Mouse (Mus musculus): ENCODE results near the gene Rnf7. TPM values are rescaled to one million over a fixed set of nuclear protein-coding genes. Genes with fewer than 3 reads are reported as not detected.
A peak's percentile ranks its signal among the peaks of the same experiment; 100 is the strongest.
"Not testable (repeated sequence)": the region's sequence is repeated elsewhere in the genome, so short reads cannot be mapped to it uniquely, and the experiment has no call there.

Rnf7 gene
- 237 and 242 TPM in 2 replicates for polyA plus RNA-seq (2016; fragmentation: Nextera tagmentation; extraction: Ambion mirVana)

DNA sequence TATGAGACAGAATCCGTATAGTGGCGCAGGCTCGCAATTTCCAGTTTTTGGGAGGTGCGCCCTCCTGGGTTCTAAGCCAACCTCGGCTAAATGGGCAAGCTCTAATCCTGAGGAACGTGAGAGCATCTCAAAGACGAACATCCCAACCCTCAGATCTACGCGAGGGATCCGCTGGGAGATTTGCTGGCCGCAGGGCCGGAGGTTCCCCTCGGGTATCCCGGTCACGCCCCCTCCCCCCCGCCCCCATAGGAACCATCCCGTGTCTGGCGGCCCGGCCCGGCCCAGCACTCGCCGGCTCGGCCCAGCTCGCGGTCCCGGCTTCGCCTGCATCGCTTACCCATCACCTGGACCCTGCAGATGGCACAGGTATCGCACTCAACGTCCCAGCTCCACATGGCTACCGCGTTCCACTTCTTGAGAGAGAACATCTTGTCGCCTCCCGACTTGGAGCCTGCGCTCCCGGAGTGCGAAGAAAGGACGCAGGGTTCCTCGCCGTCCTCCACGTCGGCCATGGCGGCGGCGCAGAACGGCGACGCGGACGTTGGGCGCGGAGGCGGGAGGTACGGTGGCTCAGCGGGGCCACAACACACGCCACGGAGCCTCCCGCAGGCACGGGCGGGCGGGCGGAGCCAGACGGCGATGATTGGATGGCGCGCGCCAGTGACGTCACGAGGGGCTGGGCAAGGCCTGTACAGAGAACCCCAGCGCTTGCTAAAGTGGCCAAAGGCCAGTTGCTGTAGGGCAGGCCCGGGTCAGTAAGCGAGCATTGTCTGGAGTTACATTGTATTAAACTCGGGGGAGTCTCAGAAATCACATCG is at the start of gene Rnf7:
TSS of gene Rnf7 (minus strand) at position 605 of the 818 bp plus-strand sequence.
- Histone ChIP-seq H3K27me3 (0 out of 2 replicates have a peak, but pooled peaks cover 4% of the 10 kb centered on the region), H3K4me3 (peak within 1 kb of the TSS; percentile 89), H3K9me3 (no peaks in the 10 kb centered on the region), H3K9ac (replicated peaks) (peak within 1 kb of the TSS; percentile 90), H3K36me3 (peaks cover 11% of the 10 kb centered on the region), H3K4me1 (peaks cover 16% of the 10 kb centered on the region), H3K4me2 (replicated peaks) (peak within 1 kb of the TSS; percentile 77), H3K27ac (replicated peaks) (peak within 1 kb of the TSS; percentile 88)
- peak; percentile 99 for ATAC-seq (ENCODE audit: low FRiP score, low read depth)
- WGBS, result under 1% methylated on average over 74 of the region's 74 CpGs

DNA sequence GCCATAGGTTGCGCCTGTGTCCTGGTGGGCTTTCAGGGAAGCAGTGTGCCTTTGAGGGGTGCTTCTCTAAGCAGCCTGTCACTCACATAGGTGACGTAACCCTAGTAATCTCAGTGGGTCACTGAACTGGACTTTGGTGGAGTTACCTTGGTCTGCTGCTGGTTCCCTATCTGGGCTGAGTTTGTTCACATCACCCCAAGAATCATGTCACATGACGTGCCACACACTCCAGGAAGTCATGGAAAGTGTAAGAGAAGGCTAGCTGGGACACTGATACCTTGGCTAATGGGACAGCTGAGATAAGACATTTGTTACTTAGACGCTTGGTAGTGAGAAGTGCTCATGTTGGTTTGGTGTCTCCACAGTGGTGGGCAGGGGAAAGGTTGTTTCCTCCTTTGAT is 47.5 kb upstream of the Rnf7 start:
- H3K4me2 ChIP-seq (replicated peaks), result no peak overlapping the region
- ATAC-seq (ENCODE audit: low FRiP score, low read depth), result no peak
- peaks cover 8% of the 10 kb centered on the region for H3K4me1 ChIP-seq
- 88% methylated on average over 4 of the region's 4 CpGs for WGBS
- no peak overlapping the region for H3K9ac ChIP-seq (replicated peaks)
- no peak overlapping the region for H3K4me3 ChIP-seq
- no peak overlapping the region for H3K27ac ChIP-seq (replicated peaks)
- no peaks in the 10 kb centered on the region for H3K36me3 ChIP-seq
- H3K27me3 ChIP-seq, result no peaks in the 10 kb centered on the region
- no peaks in the 10 kb centered on the region for H3K9me3 ChIP-seq

DNA sequence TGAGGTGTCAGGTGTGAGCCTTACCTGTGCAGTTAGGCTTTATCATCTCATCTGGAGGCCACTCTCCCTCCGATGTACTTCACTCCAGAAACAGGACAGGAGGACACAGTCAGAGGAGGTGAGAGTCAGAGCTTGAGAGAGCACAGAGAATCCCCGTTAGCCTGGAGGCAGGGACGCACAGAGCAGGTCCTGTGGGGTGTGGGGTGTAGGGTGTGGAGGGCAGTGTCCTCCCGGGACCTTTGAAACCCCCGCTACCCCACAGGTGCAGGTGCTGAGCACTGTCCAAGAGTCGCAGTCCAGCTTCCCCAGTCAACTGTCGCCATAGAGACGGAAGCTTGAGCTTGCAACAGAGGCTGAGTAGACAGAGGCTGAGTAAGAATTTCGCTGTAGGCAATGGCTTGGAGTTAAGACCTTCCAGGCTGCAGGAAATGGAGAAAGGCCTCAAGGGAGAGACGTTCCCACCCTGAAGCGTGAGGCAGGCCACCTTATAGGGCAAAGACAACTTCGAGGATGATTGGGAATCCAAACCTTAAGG is 46.6 kb upstream of the Rnf7 start, which contains the start of gene Gm28729:
TSS of gene Gm28729 (minus strand) at position 293 of the 535 bp plus-strand sequence.
- Histone ChIP-seq H3K9ac (replicated peaks) (no peak within 1 kb of the TSS), H3K27me3 (no peaks in the 10 kb centered on the region), H3K27ac (replicated peaks) (no peak within 1 kb of the TSS), H3K4me2 (replicated peaks) (no peak within 1 kb of the TSS), H3K36me3 (no peaks in the 10 kb centered on the region), H3K4me3 (no peak within 1 kb of the TSS), H3K4me1 (peaks cover under 1% of the 10 kb centered on the region; the same call in 1 of the 2 replicates), H3K9me3 (no peaks in the 10 kb centered on the region)
- WGBS, result 60% methylated on average over 12 of the region's 12 CpGs
- no peak for ATAC-seq (ENCODE audit: low FRiP score, low read depth)

DNA sequence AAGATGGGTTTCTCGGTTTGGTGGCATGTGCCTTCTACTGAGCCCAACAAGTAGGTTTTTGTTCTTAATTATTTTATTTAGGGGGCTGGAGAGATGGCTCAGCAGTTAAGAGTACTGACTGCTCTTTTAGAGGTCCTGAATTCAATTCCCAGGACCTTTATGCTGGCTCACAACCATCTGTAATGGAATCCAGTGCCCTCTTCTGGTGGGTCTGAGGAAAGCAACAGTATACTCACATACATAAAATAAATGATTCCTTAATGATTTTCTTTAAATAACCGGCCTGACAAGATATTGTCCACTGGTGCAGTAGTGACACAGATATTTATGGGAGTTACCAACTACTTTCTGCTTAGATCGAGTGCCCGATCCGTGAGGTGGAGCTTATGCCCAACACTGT is 44.7 kb upstream of the Rnf7 start:
- Histone ChIP-seq H3K27ac (replicated peaks) (no peak overlapping the region), H3K4me2 (replicated peaks) (no peak overlapping the region), H3K4me1 (no peaks in the 10 kb centered on the region; the same call in 1 of the 2 replicates), H3K27me3 (no peaks in the 10 kb centered on the region), H3K9me3 (no peaks in the 10 kb centered on the region), H3K4me3 (no peak overlapping the region), H3K36me3 (no peaks in the 10 kb centered on the region), H3K9ac (replicated peaks) (no peak overlapping the region)
- WGBS, result 84% methylated on average over 5 of the region's 5 CpGs
- ATAC-seq (ENCODE audit: low FRiP score, low read depth), result no peak

DNA sequence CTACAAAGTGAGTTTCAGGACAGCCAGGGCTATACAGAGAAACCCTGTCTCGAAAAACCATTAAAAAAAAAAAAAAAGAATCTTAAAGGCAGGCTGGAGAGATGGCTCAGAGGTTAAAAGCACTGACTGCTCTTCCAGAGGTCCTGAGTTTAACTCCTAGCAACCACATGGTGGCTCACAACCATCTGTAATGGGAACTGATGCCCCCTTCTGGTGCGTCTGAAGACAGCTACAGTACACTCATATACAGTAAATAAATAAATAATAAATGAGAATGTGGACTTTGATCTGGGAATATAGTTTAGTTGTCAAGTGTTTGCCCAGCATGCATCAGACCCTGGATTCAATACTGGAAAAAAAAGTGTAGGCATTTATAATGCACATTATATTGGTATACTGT is 43.1 kb upstream of the Rnf7 start:
- not testable (repeated sequence) for H3K4me2 ChIP-seq (replicated peaks); H3K4me1 ChIP-seq; H3K36me3 ChIP-seq; H3K27ac ChIP-seq (replicated peaks); H3K9me3 ChIP-seq; H3K4me3 ChIP-seq; ATAC-seq (ENCODE audit: low FRiP score, low read depth); H3K9ac ChIP-seq (replicated peaks); H3K27me3 ChIP-seq
- WGBS, result 83% methylated on average over 2 of the region's 2 CpGs

DNA sequence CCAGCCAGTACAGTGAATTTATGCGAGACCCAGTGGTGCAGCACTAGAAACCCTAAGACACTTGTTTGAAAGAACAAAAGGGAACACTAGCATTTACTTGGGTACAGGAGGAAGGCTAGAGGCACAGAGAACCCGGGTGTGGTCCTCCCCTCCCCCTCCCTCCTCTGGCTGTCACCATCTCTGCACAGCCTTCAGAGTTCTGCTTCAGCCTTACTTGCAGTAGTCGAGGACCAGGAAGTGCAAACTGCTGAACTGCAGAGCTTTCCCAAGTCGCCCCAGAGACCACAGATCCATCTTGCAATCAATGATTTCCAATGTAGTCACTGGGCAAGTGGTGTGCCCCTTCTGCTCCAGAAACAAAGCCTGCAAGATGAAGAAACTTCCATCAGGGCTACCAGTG is 39.0 kb upstream of the Rnf7 start:
- no peaks in the 10 kb centered on the region for H3K9me3 ChIP-seq
- no peak overlapping the region for H3K4me2 ChIP-seq (replicated peaks)
- H3K4me3 ChIP-seq, result no peak overlapping the region
- no peak overlapping the region for H3K9ac ChIP-seq (replicated peaks)
- H3K36me3 ChIP-seq, result no peaks in the 10 kb centered on the region
- no peaks in the 10 kb centered on the region for H3K4me1 ChIP-seq
- no peaks in the 10 kb centered on the region for H3K27me3 ChIP-seq
- no peak for ATAC-seq (ENCODE audit: low FRiP score, low read depth)
- H3K27ac ChIP-seq (replicated peaks), result no peak overlapping the region
- 34% methylated on average over 4 of the region's 4 CpGs for WGBS

DNA sequence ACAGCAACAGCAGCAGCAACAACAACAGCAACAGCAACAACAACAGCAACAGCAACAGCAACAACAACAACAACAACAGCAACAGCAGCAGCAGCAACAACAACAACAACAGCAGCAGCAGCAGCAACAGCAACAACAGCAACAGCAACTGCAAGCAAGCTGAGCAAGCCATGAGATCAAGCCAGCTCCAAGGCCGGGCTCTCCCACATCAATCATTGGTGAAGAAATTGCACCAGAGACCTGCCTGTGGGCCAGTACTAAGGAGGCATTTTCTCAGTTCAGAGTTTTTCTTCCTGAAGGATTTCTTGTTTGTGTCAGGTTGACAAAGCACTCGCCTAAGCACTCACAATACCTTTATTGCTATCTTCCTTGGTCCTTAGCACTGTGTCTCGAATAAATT is 38.3 kb upstream of the Rnf7 start:
- Histone ChIP-seq H3K9me3 (no peaks in the 10 kb centered on the region), H3K4me1 (no peaks in the 10 kb centered on the region), H3K27ac (replicated peaks) (no peak overlapping the region), H3K36me3 (no peaks in the 10 kb centered on the region), H3K9ac (replicated peaks) (no peak overlapping the region), H3K4me2 (replicated peaks) (no peak overlapping the region), H3K27me3 (no peaks in the 10 kb centered on the region), H3K4me3 (no peak overlapping the region)
- 75% methylated on average over 3 of the region's 3 CpGs for WGBS
- no peak for ATAC-seq (ENCODE audit: low FRiP score, low read depth)

DNA sequence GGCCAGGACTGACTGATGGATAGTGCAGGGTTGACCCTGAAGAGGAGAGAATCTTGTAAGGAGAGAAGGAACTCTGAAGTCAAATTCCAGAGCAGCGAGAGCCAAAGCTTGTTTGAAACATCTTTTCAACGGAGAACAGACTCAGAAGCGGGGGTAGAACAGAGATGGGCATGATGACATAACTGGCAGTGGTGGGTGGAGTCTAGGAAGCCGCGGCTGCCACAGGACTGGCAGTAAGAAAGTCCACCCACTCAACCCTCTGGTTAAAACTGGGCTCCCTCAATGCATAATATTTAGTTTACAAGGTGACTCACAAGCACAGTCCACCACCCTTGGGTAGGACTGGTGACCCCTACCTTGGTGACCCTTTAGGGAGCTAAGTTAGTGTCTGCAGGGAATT is 37.3 kb upstream of the Rnf7 start:
- H3K27me3 ChIP-seq, result no peaks in the 10 kb centered on the region
- H3K4me1 ChIP-seq, result no peaks in the 10 kb centered on the region
- H3K9me3 ChIP-seq, result no peaks in the 10 kb centered on the region
- no peak for ATAC-seq (ENCODE audit: low FRiP score, low read depth)
- 81% methylated on average over 5 of the region's 5 CpGs for WGBS
- H3K4me3 ChIP-seq, result no peak overlapping the region
- no peak overlapping the region for H3K9ac ChIP-seq (replicated peaks)
- H3K4me2 ChIP-seq (replicated peaks), result no peak overlapping the region
- H3K27ac ChIP-seq (replicated peaks), result no peak overlapping the region
- H3K36me3 ChIP-seq, result no peaks in the 10 kb centered on the region

DNA sequence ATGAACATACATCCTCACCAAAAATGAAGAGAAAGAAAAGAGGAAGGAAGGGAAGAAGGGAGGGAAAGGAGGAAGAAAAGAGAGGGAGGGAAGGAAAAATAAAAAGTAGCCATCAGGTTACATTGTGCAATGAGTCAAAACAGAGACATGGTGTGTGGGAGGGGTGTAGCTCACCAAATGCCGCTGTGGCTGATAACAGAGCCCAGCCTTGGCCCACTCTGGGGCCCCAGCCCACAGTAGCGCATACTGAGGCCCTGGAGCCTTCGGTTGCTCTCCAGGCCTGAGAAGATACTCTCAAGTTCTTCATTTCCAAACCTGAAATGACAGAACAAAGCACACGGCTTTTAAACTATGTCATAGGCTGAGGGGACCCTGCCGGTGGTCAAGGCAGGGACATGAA is 35.8 kb upstream of the Rnf7 start:
- Histone ChIP-seq H3K4me1 (no peaks in the 10 kb centered on the region), H3K9ac (replicated peaks) (no peak overlapping the region), H3K27ac (replicated peaks) (no peak overlapping the region), H3K27me3 (no peaks in the 10 kb centered on the region), H3K36me3 (no peaks in the 10 kb centered on the region), H3K4me2 (replicated peaks) (no peak overlapping the region), H3K4me3 (no peak overlapping the region), H3K9me3 (no peaks in the 10 kb centered on the region)
- WGBS, result 83% methylated on average over 5 of the region's 5 CpGs
- ATAC-seq (ENCODE audit: low FRiP score, low read depth), result no peak

DNA sequence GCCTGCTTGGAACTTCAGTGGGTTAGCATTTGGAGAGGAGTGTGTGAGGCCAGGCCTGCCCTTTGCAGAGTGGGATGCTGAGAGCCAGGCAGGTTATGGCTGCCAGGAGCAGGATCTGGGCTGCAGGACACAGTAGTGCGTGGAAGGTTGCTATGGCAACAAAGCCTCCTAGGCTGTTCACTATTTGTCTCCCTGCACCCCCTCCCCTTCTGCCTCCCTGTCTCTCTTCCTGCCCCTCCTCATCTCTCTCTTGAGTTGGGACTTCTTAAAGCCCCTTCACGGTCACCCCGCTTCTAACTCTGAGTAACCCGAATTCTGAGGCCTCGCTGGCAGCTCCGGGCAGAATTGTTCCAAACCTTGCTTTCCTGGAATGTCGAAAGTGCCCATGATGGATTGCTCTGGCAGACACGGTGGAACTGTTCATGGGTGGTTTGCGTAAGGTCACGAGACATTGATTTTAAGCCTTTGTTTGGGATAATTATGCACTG is 27.6 kb upstream of the Rnf7 start:
- peak overlapping the region; percentile 26; the same call in 1 of the 2 replicates for H3K27ac ChIP-seq (replicated peaks)
- 24% methylated on average over 10 of the region's 10 CpGs for WGBS
- H3K4me1 ChIP-seq, result peaks cover 7% of the 10 kb centered on the region
- H3K4me3 ChIP-seq, result 0 out of 2 replicates have a peak overlapping the region, but pooled peaks have one; percentile 17
- no peak overlapping the region; the same call in 1 of the 2 replicates for H3K9ac ChIP-seq (replicated peaks)
- ATAC-seq (ENCODE audit: low FRiP score, low read depth), result peak; percentile 94
- no peaks in the 10 kb centered on the region for H3K36me3 ChIP-seq
- no peaks in the 10 kb centered on the region for H3K27me3 ChIP-seq
- peak overlapping the region; percentile 44 for H3K4me2 ChIP-seq (replicated peaks)
- no peaks in the 10 kb centered on the region for H3K9me3 ChIP-seq

DNA sequence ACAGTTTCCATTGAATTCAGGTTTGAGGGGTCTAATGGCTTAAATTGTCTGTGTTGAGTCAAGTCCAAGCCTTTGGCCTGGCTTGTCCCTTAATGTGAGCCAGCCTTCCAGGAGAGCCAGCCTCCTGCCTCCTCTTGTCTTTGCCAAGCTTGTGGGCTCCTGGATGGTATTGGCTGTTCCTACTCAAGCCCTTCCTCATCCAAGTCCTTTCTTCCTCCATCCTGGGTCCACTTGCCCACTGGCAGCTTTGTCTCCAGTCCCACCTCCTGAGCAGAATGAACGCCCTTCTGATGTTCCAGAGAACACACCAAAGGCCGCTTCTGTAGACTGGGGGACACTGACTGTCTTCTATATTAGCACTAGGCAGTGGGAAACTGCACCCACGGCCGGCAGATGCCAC is 26.7 kb upstream of the Rnf7 start:
- H3K9me3 ChIP-seq, result no peaks in the 10 kb centered on the region
- H3K36me3 ChIP-seq, result no peaks in the 10 kb centered on the region
- H3K27me3 ChIP-seq, result no peaks in the 10 kb centered on the region
- peaks cover 7% of the 10 kb centered on the region for H3K4me1 ChIP-seq
- no peak overlapping the region for H3K9ac ChIP-seq (replicated peaks)
- no peak for ATAC-seq (ENCODE audit: low FRiP score, low read depth)
- 91% methylated on average over 4 of the region's 4 CpGs for WGBS
- no peak overlapping the region for H3K4me2 ChIP-seq (replicated peaks)
- H3K27ac ChIP-seq (replicated peaks), result no peak overlapping the region
- H3K4me3 ChIP-seq, result no peak overlapping the region

DNA sequence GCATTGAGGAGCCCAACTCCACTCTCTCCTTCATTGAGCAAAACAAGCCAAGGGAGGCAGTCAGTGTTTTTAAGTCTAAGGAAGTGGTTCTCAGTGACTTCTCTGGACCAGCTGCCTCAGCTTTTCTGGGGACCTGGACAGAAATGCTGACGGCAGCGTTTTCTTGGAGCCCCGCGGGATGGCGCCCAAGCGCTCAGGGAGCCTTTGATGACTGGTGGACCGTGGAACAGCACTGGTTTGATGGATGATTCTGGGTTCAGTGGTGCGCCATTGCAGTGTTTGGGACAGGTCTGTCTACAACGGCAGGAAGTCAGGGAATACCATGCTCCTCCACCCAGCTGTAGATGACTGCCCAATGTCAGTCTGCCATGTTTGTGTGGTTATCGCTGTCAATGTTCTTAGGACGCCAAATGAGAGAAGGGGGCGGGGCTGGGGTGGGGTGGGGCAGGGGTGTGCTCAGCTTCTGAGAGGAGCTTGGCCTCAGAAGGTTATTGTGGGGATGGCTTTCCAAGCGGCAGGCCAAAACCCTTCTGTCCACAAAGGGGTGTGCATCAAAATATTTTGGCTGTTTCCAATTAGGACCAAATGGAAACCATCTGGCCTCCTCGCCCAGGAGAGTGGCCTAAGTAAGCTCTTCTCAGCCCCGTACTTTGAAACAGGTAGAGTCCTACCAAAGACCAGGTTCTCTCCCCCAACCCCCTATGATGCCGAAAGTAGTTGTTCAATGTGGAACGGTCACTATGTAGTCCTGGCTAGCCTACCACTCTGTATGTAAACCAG is 25.8 kb upstream of the Rnf7 start:
- H3K36me3 ChIP-seq, result no peaks in the 10 kb centered on the region
- H3K9ac ChIP-seq (replicated peaks), result no peak overlapping the region
- no peak overlapping the region for H3K4me2 ChIP-seq (replicated peaks)
- peaks cover 7% of the 10 kb centered on the region for H3K4me1 ChIP-seq
- no peak for ATAC-seq (ENCODE audit: low FRiP score, low read depth)
- no peak overlapping the region for H3K4me3 ChIP-seq
- H3K27ac ChIP-seq (replicated peaks), result no peak overlapping the region
- no peaks in the 10 kb centered on the region for H3K27me3 ChIP-seq
- 86% methylated on average over 17 of the region's 17 CpGs for WGBS
- no peaks in the 10 kb centered on the region; the same call in 1 of the 2 replicates for H3K9me3 ChIP-seq

Data from midbrain, embryonic 12.5 days (tissue).